Mouse (Mus musculus) CH12.LX (cell line): ENCODE results near the gene Elane. TPM values are rescaled to one million over a fixed set of nuclear protein-coding genes. Genes with fewer than 3 reads are reported as not detected.
A peak's percentile ranks its signal among the peaks of the same experiment; 100 is the strongest.

Experiments used
- DNase-seq: peaks from one replicate; pipeline ENCODE4 v3.0.0-alpha.2; 2013; ENCODE audit errors: extremely low read depth
- H3K27ac ChIP-seq: 2 replicates; pipeline ENCODE4 v1.5.1; 2012; ENCODE audit warnings: low read depth, mild to moderate bottlenecking, control low read depth, moderate library complexity; ENCODE audit not compliant: insufficient read depth
- H3K27me3 ChIP-seq: replicated peaks from 2 replicates; pipeline ENCODE3; 2012; ENCODE audit warnings: inconsistent platforms
- H3K36me3 ChIP-seq, 2 experiments: replicated peaks in 1 of 2; 2 replicates each; pipeline versions ENCODE3 to v1.6.1; 2012; ENCODE audit warnings: inconsistent platforms in 1 of 2, low read length in 1 of 2, mild to moderate bottlenecking in 1 of 2, mixed read lengths in 1 of 2, moderate library complexity in 1 of 2; ENCODE audit not compliant: control insufficient read depth in 1 of 2, insufficient read depth in 1 of 2
- H3K4me1 ChIP-seq, 2 experiments: 2 replicates each; pipeline ENCODE4 v1.6.1; 2012; ENCODE audit warnings: inconsistent platforms in 1 of 2, moderate library complexity in 1 of 2; ENCODE audit not compliant: insufficient read depth in 2 of 2, control insufficient read depth in 1 of 2
- H3K4me2 ChIP-seq: 2 replicates; pipeline ENCODE4 v1.6.1; 2012; ENCODE audit warnings: low read depth, mild to moderate bottlenecking, control low read depth; ENCODE audit not compliant: poor library complexity, insufficient read depth, severe bottlenecking
- H3K4me3 ChIP-seq, 3 experiments: fragments of 150-350 bp in 1 of 3; sonication (generic) in 1 of 3; replicated peaks in 1 of 3; 2 replicates each; pipeline versions ENCODE3 to v1.5.1; 2011 to 2012; ENCODE audit warnings: low read depth in 2 of 3, low read length in 2 of 3, mild to moderate bottlenecking in 2 of 3, moderate library complexity in 2 of 3, control low read depth in 1 of 3, improper control_type of control experiment in 1 of 3, inconsistent platforms in 1 of 3, mixed read lengths in 1 of 3; ENCODE audit not compliant: poor library complexity in 1 of 3
- H3K79me2 ChIP-seq: replicated peaks from 2 replicates; pipeline ENCODE4 v1.6.1; 2012; ENCODE audit warnings: mild to moderate bottlenecking, moderate library complexity; ENCODE audit not compliant: control insufficient read depth, poor library complexity, insufficient read depth, severe bottlenecking; ENCODE audit errors: extremely low read depth
- H3K9ac ChIP-seq: 2 replicates; pipeline ENCODE4 v1.6.1; 2012; ENCODE audit warnings: low read depth, mild to moderate bottlenecking, control low read depth, moderate library complexity; ENCODE audit not compliant: insufficient read depth
- H3K9me3 ChIP-seq: replicated peaks from 2 replicates; pipeline ENCODE3; 2012; ENCODE audit warnings: low read length, inconsistent platforms, mixed read lengths
- BHLHE40 ChIP-seq: IDR thresholded peaks from 2 replicates; pipeline ENCODE4 v1.6.1; 2011; ENCODE audit warnings: mild to moderate bottlenecking, low read depth, low read length, improper control_type of control experiment
- CHD2 ChIP-seq: IDR thresholded peaks from 2 replicates; pipeline ENCODE4 v1.6.1; 2011; ENCODE audit warnings: low read length, improper control_type of control experiment
- GABPA ChIP-seq: IDR thresholded peaks from 2 replicates; pipeline ENCODE4 v1.6.1; 2012; ENCODE audit warnings: low read depth, low read length, improper control_type of control experiment, inconsistent platforms; ENCODE audit not compliant: insufficient replicate concordance
- HCFC1 ChIP-seq: IDR thresholded peaks from 2 replicates; pipeline ENCODE4 v1.6.1; 2012; ENCODE audit warnings: low read depth, mild to moderate bottlenecking, inconsistent platforms, low read length, improper control_type of control experiment
- IRF4 ChIP-seq: IDR thresholded peaks from 2 replicates; pipeline ENCODE4 v1.6.1; 2014; ENCODE audit warnings: low read depth, mild to moderate bottlenecking, inconsistent platforms, low read length, improper control_type of control experiment
- JUND ChIP-seq: conservative IDR thresholded peaks from 2 replicates; pipeline ENCODE4 v1.6.1; 2011; ENCODE audit warnings: low read depth, low read length, improper control_type of control experiment
- MAFK ChIP-seq: IDR thresholded peaks from 2 replicates; pipeline ENCODE4 v1.6.1; 2011; ENCODE audit warnings: low read length, improper control_type of control experiment; ENCODE audit not compliant: insufficient replicate concordance
- MAZ ChIP-seq: IDR thresholded peaks from 2 replicates; pipeline ENCODE4 v1.6.1; 2012; ENCODE audit warnings: low read depth, mild to moderate bottlenecking, inconsistent platforms, low read length, improper control_type of control experiment, moderate library complexity
- NELFE ChIP-seq: IDR thresholded peaks from 2 replicates; pipeline ENCODE4 v1.6.1; 2011; ENCODE audit warnings: low read depth, low read length, improper control_type of control experiment
- PAX5 ChIP-seq: IDR thresholded peaks from 2 replicates; pipeline ENCODE4 v1.6.1; 2012; ENCODE audit warnings: low read length, inconsistent platforms, mixed read lengths
- POLR2AphosphoS2 ChIP-seq: IDR thresholded peaks from 2 replicates; pipeline ENCODE4 v1.6.1; 2011; ENCODE audit warnings: low read depth, low read length, improper control_type of control experiment
- RAD21 ChIP-seq: IDR thresholded peaks from 2 replicates; pipeline ENCODE4 v1.6.1; 2011; ENCODE audit warnings: low read depth, mild to moderate bottlenecking, low read length, improper control_type of control experiment, moderate library complexity
- RCOR1 ChIP-seq: conservative IDR thresholded peaks from 2 replicates; pipeline ENCODE4 v1.6.1; 2012; ENCODE audit warnings: low read depth, mild to moderate bottlenecking, inconsistent platforms, low read length, improper control_type of control experiment
- SMC3 ChIP-seq: IDR thresholded peaks from 2 replicates; pipeline ENCODE4 v1.6.1; 2011; ENCODE audit warnings: low read depth, low read length, improper control_type of control experiment
- TBP ChIP-seq: conservative IDR thresholded peaks from 2 replicates; pipeline ENCODE4 v1.6.1; 2011; ENCODE audit warnings: low read depth, low read length, improper control_type of control experiment
- TCF12 ChIP-seq: IDR thresholded peaks from 2 replicates; pipeline ENCODE4 v1.6.1; 2014; ENCODE audit warnings: low read depth, mild to moderate bottlenecking, inconsistent platforms, low read length, improper control_type of control experiment
- UBTF ChIP-seq: IDR thresholded peaks from 2 replicates; pipeline ENCODE4 v1.6.1; 2012; ENCODE audit warnings: low read depth, mild to moderate bottlenecking, inconsistent platforms, low read length, improper control_type of control experiment, moderate library complexity
- USF1 ChIP-seq: IDR thresholded peaks from 2 replicates; pipeline ENCODE4 v1.6.1; 2014; ENCODE audit warnings: low read depth, mild to moderate bottlenecking, inconsistent platforms, low read length, improper control_type of control experiment
- ZC3H11A ChIP-seq: IDR thresholded peaks from 2 replicates; pipeline ENCODE4 v1.6.1; 2012; ENCODE audit warnings: low read depth, mild to moderate bottlenecking, inconsistent platforms, low read length, improper control_type of control experiment
- ZKSCAN1 ChIP-seq: IDR thresholded peaks from 2 replicates; pipeline ENCODE4 v1.6.1; 2012; ENCODE audit warnings: low read depth, inconsistent platforms, low read length, improper control_type of control experiment, borderline replicate concordance
- ZNF384 ChIP-seq: IDR thresholded peaks from 2 replicates; pipeline ENCODE4 v1.6.1; 2012; ENCODE audit warnings: low read depth, low read length, improper control_type of control experiment, inconsistent platforms
- dilution Hi-C: fragments of 300-500 bp; cut with MboI; formaldehyde crosslinking; loops from 2 replicates; pipeline ENCODE4 v1.14.3; 2020; ENCODE audit warnings: low sequenced_read_pairs; ENCODE audit not compliant: extremely low pct_unique_long_range_greater_than_20kb, extremely low pct_ligation_motif_present
- in situ Hi-C: fragments of 300-500 bp; cut with MboI; formaldehyde crosslinking; loops from 3 replicates; pipeline ENCODE4 v1.14.3; 2019; ENCODE audit warnings: low sequenced_read_pairs, low pct_ligation_motif_present, low pct_unique_long_range_greater_than_20kb, mixed read lengths
- polyA plus RNA-seq: library from polyadenylated mRNA; unstranded; fragments of >175 nt; gene quantifications from 2 replicates; pipeline ENCODE4 v1.2.1, GENCODE M21; 2012; ENCODE audit warnings: low read depth; ENCODE audit not compliant: insufficient read length
- total RNA-seq, 2 experiments: library from RNA; depleted of rRNA; stranded (reverse); fragments of 300-350 nt in 1 of 2; fragments of >200 nt in 1 of 2; gene quantifications; 2 replicates each; pipeline ENCODE4 v1.2.3; 2012 to 2014

Gene Elane
- total and polyA plus RNA-seq, 3 experiments: not detected

DNA sequence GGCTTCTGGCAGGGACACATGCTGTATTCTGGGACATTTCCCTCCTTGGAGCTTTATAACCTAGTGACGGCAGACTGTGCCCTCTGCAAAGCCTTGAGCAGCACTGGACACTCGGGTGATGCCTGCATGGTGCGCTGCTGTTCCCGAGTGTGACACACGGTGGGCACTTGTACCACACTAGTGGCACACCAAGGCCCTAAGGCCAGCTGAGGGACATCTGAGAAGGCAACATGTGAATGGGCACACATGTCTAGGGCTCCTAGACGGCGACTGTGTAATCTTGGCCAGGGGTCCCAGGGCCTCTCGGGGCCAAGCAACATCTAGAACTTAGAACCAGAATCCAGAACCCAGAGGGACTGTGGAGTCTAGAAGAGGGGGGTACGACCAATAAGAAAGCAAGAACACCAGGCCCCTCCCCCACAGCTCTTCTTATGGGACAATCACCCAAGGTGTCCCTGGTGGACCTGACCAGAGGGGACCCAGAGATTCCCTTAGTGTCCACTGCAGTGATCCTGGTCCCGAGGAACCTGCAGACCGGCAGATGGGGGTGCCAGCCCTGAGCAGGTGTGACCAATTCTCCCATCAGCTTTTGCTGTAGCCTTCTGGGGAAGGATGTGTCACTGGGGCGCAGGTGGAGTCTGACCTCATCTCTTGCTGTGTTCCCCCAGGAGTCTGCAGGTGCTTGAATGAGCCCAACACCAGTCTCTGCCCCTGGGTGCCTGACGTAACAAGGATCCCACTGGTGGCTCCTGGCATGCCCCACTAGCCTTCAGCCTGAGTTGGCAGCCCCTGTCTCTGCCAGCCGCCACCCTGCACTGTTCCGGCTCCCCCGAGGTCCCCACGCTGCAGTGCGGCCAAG, 44.1 kb downstream of the Elane start (continued):
- TF ChIP-seq TCF12: peak; percentile 96
- TF ChIP-seq UBTF: no peak
- TF ChIP-seq CHD2: peak; percentile 29; the same call in 1 of the 2 replicates
- no peak for TF ChIP-seq IRF4
- no peak for TF ChIP-seq NELFE
- no peak for TF ChIP-seq MAFK
- TF ChIP-seq RAD21: no peak; the same call in none of the 2 replicates

DNA sequence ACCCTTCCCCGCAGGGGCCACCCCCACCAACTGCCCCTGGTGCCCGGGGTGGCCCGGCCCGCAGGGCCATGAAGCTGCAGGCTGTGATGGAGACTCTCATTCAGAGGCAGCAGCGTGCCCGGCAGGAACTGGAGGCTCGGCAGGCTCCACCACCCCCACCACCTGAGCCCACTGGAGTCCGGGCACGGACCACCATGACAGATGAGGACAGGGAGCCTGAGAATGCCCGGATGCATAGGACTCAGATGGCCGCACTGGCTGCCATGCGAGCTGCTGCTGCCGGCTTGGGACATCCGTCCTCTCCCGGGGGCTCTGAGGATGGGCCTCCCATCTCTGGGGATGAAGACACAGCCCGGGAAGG, 44.8 kb downstream of the Elane start:
- H3K27ac ChIP-seq: peak overlapping the region; percentile 65
- peaks cover 89% of the 10 kb centered on the region for H3K79me2 ChIP-seq
- H3K4me3 ChIP-seq: peak overlapping the region; percentile 72 to 96 (median 91)
- peak overlapping the region; percentile 78 for H3K4me2 ChIP-seq
- peak overlapping the region; percentile 98 for H3K9ac ChIP-seq
- H3K36me3 ChIP-seq: peaks cover 49 to 61% of the 10 kb centered on the region in 2 experiments
- H3K4me1 ChIP-seq: peaks cover 32 to 71% of the 10 kb centered on the region in 2 experiments
- dilution Hi-C loops: no loop called here
- DNase-seq: no peak
- in situ Hi-C loops: no loop called here
- no peaks in the 10 kb centered on the region for H3K27me3 ChIP-seq
- no peak for TF ChIP-seq ZC3H11A
- TF ChIP-seq MAFK: no peak
- no peak for TF ChIP-seq ZKSCAN1
- no peak for TF ChIP-seq PAX5
- TF ChIP-seq BHLHE40: no peak
- TF ChIP-seq USF1: no peak
- no peak for TF ChIP-seq POLR2AphosphoS2
- TF ChIP-seq UBTF: no peak
- no peak for TF ChIP-seq GABPA
- TF ChIP-seq HCFC1: no peak
- TF ChIP-seq NELFE: no peak
- no peak for TF ChIP-seq SMC3
- TF ChIP-seq RCOR1: no peak
- TF ChIP-seq TBP: no peak
- TF ChIP-seq MAZ: no peak
- TF ChIP-seq ZNF384: no peak
- TF ChIP-seq JUND: no peak
- no peaks in the 10 kb centered on the region for H3K9me3 ChIP-seq
